Mouse (Mus musculus) MN1 (cell line): ENCODE data around the gene Rbp7.
"Not testable (repeated sequence)": the region's sequence is repeated elsewhere in the genome, so short reads cannot be mapped to it uniquely, and the experiment has no call there.

Source experiments
- DNase-seq: peaks from one replicate; pipeline ENCODE4 v3.0.0-alpha.2; 2016; ENCODE audit warnings: low spot score

Gene Rbp7

DNA sequence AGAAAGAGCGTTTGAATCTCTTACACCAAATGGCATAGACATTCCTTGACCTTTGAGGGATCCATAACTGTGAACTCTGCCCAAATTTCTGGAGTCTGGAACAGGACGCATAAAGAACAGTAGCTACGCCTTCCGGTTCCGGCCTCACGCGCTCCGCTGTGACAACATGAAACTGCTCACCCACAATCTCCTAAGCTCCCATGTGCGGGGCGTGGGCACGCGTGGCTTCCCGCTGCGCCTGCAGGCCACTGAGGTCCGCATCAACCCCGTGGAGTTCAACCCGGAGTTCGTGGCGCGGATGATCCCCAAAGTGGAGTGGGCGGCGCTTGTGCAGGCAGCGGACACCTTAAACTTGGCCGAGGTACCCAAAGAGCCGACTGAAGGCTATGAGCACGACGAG, 2.4 kb upstream of the Rbp7 start:
- DNase-seq = not testable (repeated sequence)

DNA sequence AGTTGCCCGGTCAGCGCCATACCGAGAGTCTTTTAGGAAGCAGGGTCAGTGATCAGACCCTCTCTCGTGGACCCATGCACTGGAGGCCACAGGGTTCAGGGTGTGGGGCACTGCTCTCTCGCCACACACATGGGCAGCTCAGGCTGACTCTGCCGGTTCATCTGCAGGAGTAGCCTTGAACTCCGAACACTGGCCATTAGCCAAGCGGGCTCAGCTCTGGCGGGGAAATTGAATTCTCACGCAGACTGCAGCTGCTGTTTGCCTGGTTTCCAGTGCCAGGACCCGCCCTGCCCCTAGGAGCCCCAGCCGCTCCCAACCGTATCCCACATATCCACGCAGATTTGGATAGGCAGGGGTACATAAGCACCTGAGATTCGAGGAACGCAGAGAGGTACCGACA, 515 bp downstream of the Rbp7 start:
- no peak for DNase-seq

DNA sequence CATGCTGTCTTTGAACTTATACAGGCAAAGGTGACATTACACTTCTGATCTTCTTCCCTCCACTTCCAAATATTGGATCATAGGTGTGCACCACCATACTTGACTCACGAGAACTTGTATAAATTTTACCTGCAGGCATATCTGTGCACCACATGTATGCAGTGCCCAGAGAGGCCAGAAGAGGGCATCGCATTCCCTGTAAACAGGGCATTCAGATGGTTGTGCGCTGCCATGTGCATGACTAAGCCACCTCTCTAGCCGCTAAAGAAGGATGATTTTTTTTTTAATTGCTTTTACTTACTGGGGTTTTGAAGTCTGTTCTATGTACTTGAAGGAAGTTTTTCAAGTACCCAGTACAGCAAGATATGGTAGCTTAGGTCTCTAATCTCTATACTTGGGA, 1.1 kb downstream of the Rbp7 start:
- DNase-seq = no peak

DNA sequence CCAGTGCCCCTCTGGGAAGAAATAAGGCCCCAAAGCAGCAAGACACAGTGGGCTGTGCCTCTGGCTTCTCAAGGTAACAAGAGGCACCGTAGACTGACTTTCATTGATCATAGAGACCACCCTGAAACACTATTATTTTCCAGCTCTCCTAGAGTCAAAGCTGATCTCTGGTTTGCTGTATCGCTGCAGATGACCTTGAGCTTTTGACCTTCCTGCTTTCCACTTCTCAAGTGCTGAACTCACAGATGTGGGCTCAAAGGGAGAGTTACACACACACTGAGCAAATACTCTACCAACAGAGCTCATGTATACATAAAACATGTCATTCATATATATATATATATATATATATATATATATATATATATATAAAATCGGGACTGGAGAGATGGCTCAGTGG, 4.1 kb downstream of the Rbp7 start:
- no peak for DNase-seq

DNA sequence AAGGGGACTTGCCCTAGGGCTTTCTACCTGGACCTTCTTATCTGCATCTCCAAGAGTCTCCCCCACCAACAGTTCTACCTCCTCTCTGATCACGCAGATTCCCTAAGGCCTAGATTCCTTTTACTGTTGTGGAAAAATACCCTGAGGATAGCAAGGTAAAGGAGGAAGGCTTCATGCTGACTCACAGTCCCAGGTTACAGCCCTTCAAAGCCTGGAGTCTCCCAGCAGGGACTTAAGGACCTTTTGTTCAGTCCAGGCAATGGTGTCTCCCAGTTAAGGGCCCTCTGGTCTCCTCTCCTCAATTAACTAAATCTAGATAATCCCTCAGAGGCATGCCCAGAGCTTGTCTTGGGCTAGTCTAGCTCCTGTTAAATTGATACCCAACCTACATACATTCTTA, 8.5 kb downstream of the Rbp7 start:
- no peak for DNase-seq

DNA sequence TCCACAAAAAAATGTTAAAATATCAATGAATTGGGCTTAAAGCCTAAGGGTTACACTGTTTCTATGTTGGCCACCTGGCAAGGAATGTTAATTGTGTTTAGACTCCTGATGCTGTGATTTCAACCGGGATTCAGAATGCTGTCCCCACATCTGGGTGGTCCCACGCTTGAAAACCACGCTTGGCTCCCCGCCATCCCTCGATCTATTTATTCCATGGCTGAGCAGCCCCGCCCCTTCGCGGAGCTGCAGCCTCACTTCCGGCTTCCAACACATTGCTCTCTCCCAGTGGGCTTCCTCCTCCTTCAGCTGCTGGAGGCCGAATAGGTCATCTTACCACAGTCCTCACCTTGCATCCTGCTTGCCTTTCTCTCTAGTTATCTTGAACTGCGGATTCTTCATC, 8.9 kb downstream of the Rbp7 start:
- DNase-seq = peak; percentile 83

DNA sequence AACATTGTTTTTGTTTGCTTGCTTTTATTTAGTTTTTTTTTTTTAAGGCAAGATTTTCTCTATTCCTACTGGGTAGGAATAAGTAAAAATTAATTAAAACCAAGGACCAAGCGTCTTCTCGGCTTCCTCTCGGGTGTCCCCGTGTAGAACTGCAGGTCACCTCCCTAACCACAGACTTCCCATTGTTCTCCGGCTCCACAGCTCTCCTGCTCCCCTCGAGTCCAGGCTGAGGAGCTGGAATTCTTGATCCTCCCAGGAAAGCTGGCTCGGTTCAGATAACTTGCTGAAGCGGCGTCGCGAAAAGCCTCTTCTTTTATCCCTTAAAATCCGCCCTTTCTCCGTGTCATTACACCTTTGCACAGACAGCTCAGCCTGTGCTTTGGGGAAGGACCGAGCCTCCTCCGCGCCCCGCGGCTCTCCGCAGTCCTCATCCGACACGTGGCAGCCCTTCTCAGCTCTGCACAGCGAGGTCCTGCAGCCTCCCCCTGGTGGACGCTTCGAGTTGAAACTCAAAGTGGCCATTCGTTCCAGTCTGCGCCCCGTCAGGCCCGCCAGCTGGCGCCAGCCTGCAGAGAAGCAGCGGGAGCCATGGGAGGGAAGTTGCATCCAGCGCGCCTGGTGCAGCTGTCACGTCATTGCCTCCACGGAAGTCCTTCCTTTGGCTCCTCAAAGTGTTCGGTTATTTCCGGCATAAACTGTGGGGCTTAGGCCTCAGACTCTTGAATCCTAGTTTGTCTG, 9.6 kb downstream of the Rbp7 start:
- DNase-seq = peak; percentile 98

DNA sequence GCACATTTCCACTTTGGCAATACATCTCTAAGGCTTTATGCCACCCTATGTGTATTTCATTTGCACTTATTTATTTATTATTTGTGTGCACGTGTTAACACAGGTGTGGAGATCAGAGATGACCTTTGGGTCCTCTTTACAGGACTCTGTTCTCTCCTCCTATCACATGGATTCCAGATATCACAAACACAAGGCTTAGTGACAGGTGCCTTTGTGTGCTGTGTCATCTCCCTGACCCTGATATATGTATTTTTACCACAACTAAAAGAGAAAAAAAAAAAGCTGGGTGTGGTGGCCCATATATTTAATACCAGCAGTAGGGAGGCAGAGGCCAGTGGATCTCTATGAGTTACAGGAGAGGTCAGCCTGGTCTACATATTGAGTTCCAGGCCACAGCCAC, 10.3 kb downstream of the Rbp7 start:
- no peak for DNase-seq

DNA sequence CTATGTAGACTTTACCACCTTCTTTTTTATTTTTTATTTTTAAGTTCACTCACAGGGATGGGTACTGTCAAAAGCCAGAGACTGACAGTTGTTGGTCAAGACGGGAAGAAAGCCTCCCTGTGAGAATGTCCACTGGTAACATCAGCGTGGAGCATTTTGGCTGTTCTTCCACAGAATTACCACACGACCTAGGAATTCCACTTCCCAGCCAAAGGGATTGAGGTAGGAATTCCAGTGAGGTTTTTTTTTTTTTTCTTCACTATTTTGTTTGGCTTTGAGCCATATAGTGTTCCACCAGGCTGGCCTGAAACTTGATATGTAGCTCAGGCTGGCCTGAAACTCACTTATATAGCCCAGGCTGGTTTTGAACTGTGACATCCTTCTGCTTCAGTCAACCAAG, 12.3 kb downstream of the Rbp7 start:
- DNase-seq = peak; percentile 25

DNA sequence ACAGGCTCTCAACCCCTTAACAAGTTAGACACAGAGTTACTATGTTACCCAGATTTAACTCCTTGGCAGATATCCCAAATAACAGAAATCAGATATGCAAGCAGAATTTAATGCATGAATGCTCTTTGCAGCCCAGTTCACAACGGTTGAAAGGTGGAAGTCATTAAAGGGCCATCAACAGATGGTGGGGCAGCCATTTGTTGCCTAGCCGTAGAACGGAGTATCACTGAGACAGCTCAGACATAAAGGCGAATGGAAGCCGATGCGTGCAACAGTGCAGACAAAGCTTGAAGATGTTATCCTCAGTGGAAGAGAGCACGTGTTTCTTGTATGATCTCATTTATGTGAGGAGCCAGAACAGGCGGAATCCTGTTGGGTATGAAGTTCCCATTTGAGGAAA, 14.2 kb downstream of the Rbp7 start:
- peak; percentile 48 for DNase-seq

DNA sequence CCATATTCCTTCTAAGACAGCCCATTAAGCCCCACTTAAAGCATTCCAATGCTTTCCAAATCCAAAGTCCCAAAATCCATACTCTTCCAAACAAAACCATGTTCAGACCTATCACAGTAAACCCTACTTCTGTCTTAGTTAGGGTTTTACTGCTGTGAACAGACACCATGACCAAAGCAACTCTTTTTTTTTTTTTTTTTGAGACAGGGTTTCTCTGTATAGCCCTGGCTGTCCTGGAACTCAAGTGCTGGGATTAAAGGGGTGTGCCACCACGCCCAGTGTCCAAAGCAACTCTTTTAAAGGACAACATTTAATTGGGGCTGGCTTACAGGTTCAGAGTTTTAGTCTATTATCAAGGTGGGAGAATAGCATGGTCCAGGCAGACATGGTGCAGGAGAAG, 22.9 kb downstream of the Rbp7 start:
- DNase-seq = not testable (repeated sequence)

DNA sequence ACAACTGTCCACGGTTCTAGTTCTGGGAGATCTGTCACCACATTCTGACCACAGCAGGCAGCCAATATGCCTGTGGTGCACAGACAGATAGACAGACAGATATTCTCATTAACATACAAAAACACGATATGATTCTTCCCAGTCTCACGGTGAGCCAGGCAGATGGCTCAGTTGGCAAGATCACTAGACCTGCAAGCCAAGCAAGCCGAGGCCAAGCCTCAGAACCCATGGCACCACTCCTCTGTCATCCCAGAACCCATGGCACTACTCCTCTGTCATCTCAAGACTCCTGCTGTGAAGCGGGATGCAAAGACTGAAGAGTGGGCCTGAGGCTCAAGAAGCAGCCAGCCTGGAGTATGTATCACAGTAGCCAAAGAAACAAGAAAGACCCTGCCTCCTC, 25.2 kb downstream of the Rbp7 start:
- no peak for DNase-seq

DNA sequence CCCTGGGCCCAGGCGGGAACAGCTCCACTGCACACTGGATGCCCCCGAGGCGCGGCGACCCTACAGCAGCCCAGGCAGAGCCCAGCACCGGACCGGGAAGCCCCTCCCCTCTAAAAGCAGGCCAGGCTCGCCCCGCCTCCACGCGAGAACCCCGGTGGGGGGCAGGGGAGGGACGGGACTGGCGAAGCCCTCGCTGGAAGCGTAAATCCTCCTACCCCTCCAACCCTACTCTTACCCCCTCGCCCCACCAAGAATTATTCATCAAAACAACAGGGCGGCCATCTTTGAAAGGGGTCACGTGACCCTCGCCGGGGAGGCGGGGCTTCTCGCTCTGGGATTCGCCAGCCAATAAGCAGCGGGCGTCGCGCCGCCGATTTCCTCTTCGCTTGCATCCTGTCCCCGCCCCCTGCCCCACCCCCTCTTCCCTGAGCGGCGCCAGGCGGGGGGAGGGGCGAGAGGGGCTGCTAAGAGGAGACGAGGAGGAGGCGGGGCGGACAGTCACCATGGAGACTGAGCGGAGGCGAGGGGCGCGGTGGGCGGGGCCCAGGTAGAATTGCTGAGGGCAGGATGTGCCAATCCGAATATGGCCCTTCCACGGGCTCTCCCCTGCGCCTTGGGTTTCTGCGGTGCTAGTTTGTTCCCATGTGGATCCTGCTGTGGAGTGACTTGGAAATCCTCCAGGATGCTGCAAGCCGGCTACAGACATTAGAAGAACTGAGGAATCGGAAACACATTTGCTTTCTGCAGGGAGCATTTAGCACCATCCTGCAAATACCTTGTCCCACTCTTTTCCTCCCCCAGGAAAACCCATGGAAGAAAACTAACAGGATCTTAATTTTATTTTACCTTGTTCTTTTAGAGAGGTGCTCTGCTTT, 28.2 kb downstream of the Rbp7 start, which contains the start of gene Ube4b:
Gene Ube4b (minus strand): TSS at position 425 of the 875 bp plus-strand sequence.
- peak; percentile 99 for DNase-seq

DNA sequence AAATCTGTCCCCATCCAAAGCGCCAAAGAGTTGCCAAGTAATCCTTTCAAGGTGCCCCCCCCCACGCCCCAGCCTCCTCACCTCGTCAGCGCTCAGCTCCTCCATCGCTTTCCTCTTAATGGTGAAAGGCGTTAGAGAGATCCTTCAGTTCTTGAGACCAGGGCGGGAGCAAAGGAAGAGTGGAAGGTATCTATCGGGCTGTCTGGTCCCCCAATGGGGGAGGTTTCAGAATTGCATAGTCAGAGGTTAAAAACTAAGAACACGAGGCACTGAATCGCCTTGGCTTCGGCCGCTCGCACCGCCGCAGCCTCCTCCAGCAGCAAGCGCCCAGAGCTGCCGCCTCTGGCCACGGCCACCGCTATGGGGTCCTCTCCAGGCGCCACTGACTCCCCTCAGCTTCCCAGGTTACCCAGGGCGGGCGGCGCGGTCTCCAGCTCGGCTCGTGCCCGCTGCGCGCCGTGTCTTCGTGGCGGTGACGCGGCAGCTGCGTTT, 28.9 kb downstream of the Rbp7 start:
- DNase-seq = peak; percentile 66

DNA sequence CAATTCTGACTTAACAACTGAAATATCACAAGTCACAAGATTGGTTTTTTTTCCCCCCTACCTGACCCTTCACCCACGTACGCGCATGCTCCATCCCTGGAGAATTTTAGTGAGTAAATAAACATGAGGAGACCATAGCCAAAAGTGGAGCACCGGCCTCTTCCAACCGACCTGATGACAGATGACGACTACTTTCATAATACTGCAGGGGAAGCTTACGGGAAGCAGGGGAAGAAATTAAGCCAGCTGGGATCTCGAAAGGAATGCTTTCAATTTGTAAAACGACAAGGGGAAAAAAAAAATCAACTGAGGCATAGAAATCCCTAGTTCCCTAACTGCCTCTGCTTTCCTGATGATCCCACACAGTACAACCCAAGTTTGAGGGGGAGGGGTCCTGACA, 30.0 kb downstream of the Rbp7 start:
- peak; percentile 40 for DNase-seq

DNA sequence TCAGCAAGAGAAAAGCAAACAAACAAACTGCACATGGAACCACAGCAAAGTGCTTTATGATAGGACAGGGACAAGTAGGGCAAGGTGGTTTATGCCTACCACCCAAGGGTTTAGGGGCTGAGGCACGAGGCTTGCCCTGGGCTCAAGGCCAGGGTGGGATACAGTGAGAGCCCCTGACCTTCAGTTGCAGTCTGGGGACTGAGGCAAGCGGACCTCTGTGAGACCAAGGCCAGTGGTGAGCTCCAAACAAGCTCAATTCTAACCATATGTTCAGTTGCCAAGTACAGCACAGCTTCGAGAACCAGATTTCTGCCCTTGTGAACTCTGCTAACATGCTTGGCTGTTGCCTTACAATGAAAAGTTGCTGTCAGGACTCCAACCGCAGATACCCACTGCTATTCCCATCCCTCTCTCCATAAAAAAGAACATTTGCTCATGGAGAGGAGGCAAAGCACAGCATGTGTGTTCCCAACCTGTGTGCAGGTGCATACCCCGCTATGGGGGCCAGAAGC, 36.9 kb downstream of the Rbp7 start:
- DNase-seq = no peak

DNA sequence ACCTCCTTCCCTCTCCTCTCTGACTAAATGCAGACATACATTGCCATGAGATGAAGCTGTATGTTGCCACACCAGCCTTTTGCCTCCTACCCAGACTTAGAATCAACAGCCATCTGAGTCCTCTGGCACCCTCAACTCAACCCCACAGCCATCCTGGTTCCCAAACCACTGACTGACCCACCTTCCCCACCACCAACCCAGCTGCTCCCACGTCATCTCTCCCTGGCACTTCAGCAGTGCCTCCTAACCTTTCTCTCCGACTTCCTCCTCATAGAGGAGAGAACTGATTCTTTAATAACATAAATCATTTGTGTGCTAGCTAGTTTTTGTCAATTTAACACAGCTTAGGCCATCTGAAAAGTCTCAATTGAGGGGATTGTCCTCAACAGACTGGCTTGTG, 37.8 kb downstream of the Rbp7 start:
- DNase-seq = no peak

DNA sequence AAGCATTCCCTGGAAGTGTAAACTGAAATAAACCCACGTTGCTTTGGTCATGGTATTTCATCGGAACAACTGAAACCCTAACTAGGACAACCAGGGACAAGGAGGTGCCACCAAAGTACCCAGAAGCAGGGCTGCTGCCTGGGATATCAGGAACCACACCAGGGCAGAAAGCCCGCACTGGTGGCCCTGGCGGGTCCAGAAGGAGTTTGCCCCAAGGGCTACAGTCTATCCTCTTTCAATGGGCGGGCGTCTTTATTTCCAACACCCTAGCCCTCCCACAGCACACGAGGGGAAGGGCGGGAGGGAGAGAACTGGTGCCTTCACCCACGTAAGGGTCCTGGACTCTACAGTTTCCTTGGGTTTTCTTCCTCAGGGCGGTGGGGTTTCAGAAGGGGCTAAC, 38.4 kb downstream of the Rbp7 start:
- no peak for DNase-seq

DNA sequence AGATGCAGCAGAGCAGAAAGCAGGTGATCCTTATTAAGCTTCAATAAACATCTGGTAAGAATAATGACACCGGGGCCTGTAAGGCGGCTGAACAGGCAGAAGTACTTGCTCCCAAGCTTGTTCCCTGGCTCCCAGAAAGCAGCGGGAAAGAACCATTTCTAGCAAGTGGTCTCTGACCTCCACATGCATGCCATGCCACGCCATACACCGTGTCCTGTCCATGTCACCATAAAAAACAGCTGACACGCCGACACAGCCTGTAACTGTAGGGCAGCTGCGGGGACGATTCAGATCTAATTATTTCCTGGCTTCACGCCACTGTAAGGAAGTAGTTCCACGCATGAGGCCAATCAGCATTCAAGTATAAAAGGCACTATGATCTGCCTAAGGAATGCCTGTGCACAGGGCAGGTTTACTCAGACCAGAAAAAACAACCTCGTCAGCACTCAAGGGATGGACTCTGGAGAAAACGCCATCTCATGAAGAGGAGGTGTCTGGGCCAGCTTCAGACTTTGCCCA, 39.1 kb downstream of the Rbp7 start:
- DNase-seq = peak; percentile 63

DNA sequence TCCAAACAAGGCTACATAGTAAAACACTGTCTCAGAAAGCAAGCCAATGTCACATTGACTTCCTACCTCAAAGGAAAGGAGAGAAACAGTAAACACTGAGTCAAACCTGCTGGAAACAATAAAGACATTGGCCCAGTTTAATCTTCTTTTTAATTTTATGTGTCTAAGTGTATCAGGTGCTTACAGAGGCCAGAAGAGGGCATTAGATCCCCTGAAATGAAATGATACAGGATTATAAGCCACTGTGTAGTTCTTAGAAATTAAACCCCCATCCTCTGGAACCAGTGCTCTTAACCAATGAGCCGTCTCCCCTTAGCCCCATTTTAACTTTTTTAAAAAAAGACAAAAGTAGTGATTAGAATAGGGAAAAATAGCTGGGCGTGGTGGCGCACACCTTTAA, 40.5 kb downstream of the Rbp7 start:
- no peak for DNase-seq

DNA sequence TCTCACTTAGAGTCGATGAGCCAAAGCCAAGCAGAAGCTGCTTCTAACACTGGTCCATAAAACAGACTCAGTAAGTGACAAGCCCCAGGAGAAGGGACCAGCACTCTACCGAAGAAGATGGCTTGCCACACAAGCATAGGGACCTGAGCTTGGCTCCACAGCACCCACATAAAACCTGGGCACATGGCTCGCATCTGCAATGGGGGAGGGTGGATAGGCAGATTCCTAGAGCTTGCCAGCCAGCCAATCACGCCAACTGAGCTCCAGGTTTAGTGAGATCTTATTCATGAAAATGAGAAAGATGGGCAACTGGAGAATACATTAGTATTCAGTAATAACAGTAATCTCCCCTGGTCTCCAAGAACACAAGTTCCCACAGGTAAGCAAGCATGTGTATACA, 45.0 kb downstream of the Rbp7 start:
- DNase-seq = no peak

DNA sequence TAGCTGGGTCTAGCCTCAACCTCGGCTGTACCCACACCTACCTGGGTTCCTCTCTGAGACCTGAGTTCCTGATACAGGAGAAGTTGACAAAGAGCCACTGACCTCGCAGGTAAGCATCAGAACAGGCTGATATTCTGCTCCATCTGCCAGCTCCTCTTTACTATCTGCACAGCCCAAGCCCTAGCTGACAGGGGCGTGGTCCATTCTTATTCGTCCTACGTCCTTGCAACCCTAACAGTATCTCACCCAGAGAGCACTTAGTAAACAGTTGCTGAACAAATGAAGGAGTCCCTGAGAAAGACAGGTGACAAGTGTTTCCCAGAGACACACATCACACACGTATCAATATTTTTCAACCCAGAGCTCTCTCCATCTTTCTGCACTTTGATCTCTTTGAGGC, 46.4 kb downstream of the Rbp7 start:
- DNase-seq = no peak

DNA sequence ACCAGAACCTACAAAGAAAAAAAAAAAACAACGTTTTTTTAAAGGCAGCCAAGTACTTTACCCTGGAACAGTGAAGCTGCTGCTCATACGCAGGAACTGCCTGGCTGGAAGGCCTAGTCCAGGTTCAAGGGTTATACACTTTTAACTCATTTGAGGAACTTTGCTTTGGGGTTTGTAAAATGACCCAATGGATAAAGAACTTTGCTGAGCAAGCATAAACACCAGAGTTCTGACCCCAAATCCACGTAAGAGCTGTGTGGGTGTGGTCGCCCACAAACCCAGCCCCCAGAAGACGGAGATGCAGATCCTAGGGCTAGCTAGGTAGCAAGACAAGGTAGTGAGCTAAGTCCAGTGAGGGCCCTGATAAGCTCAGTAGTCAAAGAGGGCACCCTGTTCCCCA, 47.3 kb downstream of the Rbp7 start:
- DNase-seq = no peak
